Mouse (Mus musculus) liver, adult 2 months (tissue): ENCODE results near the gene Rrad.

ENCODE experiments used
- CTCF ChIP-seq: fragments of 200-500 bp; IDR thresholded peaks from 2 replicates; pipeline ENCODE4 v1.5.1; 2011; ENCODE audit warnings: low read depth, low read length, control low read depth
- POLR2A ChIP-seq: fragments of 200-500 bp; IDR thresholded peaks from 2 replicates; pipeline ENCODE4 v1.6.1; 2011; ENCODE audit warnings: low read length, control low read depth; ENCODE audit not compliant: insufficient read depth; ENCODE audit errors: extremely low read depth

- TF ChIP-seq POLR2A: no peak
- TF ChIP-seq CTCF: no peak
These were observed 21.9 kb downstream of the Rrad start for GRCm38 (mm10) chr8:104609222-104609621.
